Mouse (Mus musculus) left cerebral cortex, adult 2 months (tissue): Measurements from ENCODE around the gene Gdap1l1. TPM values are rescaled to one million over a fixed set of nuclear protein-coding genes. Genes with fewer than 3 reads are reported as not detected.

Experiments used
- DNase-seq, 2 experiments: peaks; one replicate each; pipeline ENCODE4 v3.0.0; 2021 to 2022; ENCODE audit warnings: low spot score in 2 of 2, mixed read lengths in 1 of 2; ENCODE audit errors: extremely low spot score in 1 of 2
- H3K27ac ChIP-seq: fragments of 200-600 bp; 2 replicates; pipeline ENCODE4 v1.8.1; 2022
- H3K4me3 ChIP-seq: fragments of 200-600 bp; 2 replicates; pipeline ENCODE4 v1.8.1; 2022
- CTCF ChIP-seq: fragments of 200-600 bp; IDR thresholded peaks from 2 replicates; pipeline ENCODE4 v1.8.1; 2022; ENCODE audit warnings: antibody characterized with exemption, mild to moderate bottlenecking, moderate library complexity
- intact Hi-C: fragments of 180-260 bp; cut with DNase I; formaldehyde crosslinking; loops from one replicate; pipeline ENCODE4 v1.15.1; 2025
- total RNA-seq, 2 experiments: library from RNA; stranded (reverse); gene quantifications; 2 replicates each; pipeline ENCODE4 v1.2.3; 2021

Gdap1l1 gene
- total RNA-seq, 2 experiments from 2014 or later: 67.7 to 70.7 TPM

DNA sequence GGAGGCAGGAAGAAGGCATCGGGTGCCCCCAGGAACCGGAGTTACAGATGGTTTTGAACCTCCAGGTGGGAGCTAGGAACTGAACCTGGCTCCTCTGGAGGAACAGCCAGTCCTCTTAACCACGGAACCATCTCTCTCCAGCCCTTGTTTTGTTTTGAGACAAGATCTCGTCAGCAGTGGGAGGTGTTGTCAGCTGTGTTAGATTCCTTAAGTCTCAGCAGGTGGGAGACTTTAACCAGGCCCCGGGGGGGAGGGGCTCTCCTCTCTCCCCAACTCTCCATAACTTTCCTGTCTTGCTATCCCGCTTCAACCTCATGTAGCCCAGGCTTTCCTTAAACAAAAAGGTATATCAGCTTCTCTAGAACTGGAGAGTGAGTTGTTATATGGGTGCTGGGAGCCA lies 56.2 kb downstream of the Gdap1l1 start:
- intact Hi-C loops: no loop called here
- H3K4me3 ChIP-seq: no peak overlapping the region

DNA sequence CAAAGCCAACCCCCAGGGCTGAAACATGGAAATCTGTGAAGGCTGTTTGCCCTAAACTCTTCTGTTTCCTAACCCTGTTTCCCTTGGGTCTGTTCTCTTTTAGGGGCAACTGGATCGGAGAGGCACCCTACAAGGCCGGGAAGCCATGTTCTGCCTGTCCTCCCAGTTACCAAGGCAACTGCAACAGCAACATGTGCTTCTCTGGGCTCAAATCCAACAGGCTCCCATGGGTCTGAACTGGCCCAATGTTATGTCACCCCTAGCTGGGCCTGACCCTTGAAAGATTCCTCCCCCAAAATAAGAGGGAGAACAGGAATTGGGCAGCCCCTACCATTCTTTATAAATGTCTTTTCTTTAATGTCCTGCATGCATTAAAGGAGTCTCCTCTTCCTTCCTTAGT lies 63.9 kb downstream of the Gdap1l1 start:
- H3K4me3 ChIP-seq: no peak overlapping the region
- H3K27ac ChIP-seq: no peak overlapping the region
- intact Hi-C loops: no loop called here
- no peak for DNase-seq
- no peak for TF ChIP-seq CTCF

More for the DNA sequence above, 56.2 kb downstream of the Gdap1l1 start:
- no peak for DNase-seq
- H3K27ac ChIP-seq: no peak overlapping the region
- TF ChIP-seq CTCF: no peak

- intact Hi-C loops: no loop called here
These were observed 64.9 kb downstream of the Gdap1l1 start for GRCm38 (mm10) chr2:163503191-163503590.

More at GRCm38 (mm10) chr2:163503191-163503590, 64.9 kb downstream of the Gdap1l1 start:
- no peak overlapping the region for H3K4me3 ChIP-seq
- TF ChIP-seq CTCF: no peak
- no peak overlapping the region for H3K27ac ChIP-seq
- no peak for DNase-seq

Other genes starting within 250 kb of the Gdap1l1 start
- gene Tox2, start 235.4 kb upstream of the Gdap1l1 start, total RNA-seq: 10 to 100 TPM; 27.8 to 28.4 TPM
- gene Jph2, start 40.5 kb upstream of the Gdap1l1 start, total RNA-seq: under 1 TPM; 0.63 to 0.81 TPM
- gene Oser1, start 13.8 kb upstream of the Gdap1l1 start, total RNA-seq: 10 to 100 TPM; 20.7 to 23.8 TPM
- gene Fitm2, start 34.2 kb downstream of the Gdap1l1 start, total RNA-seq: 10 to 100 TPM; 19.2 to 20.2 TPM
- not detected for gene R3hdml, start 53.8 kb downstream of the Gdap1l1 start, total RNA-seq
- gene Hnf4a, start 68.3 kb downstream of the Gdap1l1 start, total RNA-seq: not detected
- gene Ttpal, start 163.8 kb downstream of the Gdap1l1 start, total RNA-seq: 10 to 100 TPM; 69.9 to 81.2 TPM
- 100 to 1,000 TPM; 213 to 234 TPM for gene Serinc3, start 206.7 kb downstream of the Gdap1l1 start, total RNA-seq
- 100 to 1,000 TPM; 126 to 129 TPM for gene Pkig, start 219.9 kb downstream of the Gdap1l1 start, total RNA-seq